8 mouse cellular contexts compared by ENCODE assay signal in the genomic region with DNA sequence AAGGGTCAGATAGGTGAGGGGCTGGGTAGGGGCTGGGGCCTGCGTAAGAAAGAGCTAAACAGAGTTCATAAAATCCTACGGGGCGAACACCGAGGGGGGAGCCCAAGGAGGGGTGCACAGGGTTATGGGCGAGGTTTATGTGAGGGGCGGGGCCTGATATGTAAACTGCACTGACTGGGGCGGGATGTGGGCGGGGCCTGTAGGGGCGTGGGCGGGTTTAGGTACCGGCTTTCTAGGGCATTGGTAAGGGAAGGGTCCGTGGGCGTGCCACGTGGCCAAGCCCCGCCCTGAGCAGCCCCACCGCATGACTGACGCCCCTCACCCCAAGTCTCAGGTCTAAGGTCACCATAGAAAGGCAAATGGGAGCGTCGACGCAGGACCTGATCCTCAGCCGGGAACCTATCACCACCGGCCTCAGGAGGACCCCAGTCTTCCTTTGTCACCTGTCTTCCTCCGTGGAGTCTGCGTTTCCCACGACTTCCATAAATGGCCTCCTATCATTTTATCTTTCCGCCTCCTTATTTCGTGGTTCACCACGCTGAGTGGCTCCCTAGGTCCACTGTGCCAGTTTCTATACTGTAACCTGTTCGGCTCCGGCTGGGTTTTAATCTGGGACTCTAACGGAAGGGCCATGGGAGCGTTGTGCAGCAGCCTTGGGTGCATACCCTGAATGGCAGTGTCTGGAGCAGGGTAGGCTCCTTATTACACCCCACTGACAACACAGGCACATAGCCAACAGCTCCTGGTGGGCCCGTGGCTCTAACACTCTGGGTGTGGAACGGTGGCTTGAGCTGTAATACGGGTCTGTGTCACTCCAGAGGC. TPM values are rescaled to one million over a fixed set of nuclear protein-coding genes. Genes with fewer than 3 reads are reported as not detected.
DNase-seq lines count a peak whose midpoint lies in the region; ATAC-seq and TF ChIP-seq lines count a peak whose summit lies in the region.

No protein-coding gene starts in this region.

- peaks cover 12% of the 10 kb centered on the region for H3K4me1 ChIP-seq in embryonic facial prominence, embryonic 15.5 days
- H3K4me1 ChIP-seq in hindbrain, embryonic 13.5 days (replicated peaks) = peaks cover 27% of the 10 kb centered on the region

- DNase-seq in MN1 (ENCODE audit: low spot score) = peak; percentile 93
- peak; percentile 93 for DNase-seq in brain, embryonic 14.5 days (ENCODE audit: low read depth)
- peak; percentile 65 to 75 for DNase-seq in left cerebral cortex, adult 2 months (ENCODE audit: extremely low spot score in 1 of 2, low spot score in 2 of 2)
- peak; percentile 2 for DNase-seq in lung, postnatal 25 days (ENCODE audit: low spot score)
- DNase-seq in right cerebral cortex, postnatal 14 days = peak; percentile 84

- H3K4me2 ChIP-seq in embryonic facial prominence, embryonic 15.5 days (replicated peaks) = peak overlapping the region; percentile 92
- H3K4me2 ChIP-seq in hindbrain, embryonic 13.5 days = peak overlapping the region; percentile 75

- H3K4me3 ChIP-seq in embryonic facial prominence, embryonic 15.5 days (replicated peaks) = peak overlapping the region; percentile 62
- H3K4me3 ChIP-seq in hindbrain, embryonic 13.5 days = peak overlapping the region; percentile 58
- peak overlapping the region; percentile 73 for H3K4me3 ChIP-seq in left cerebral cortex, adult 2 months

- H3K36me3 ChIP-seq in embryonic facial prominence, embryonic 15.5 days = no peaks in the 10 kb centered on the region
- H3K36me3 ChIP-seq in hindbrain, embryonic 13.5 days = 0 out of 2 replicates have a peak, but pooled peaks cover 3% of the 10 kb centered on the region

- no peaks in the 10 kb centered on the region for H3K27me3 ChIP-seq in embryonic facial prominence, embryonic 15.5 days
- 0 out of 2 replicates have a peak, but pooled peaks cover 5% of the 10 kb centered on the region for H3K27me3 ChIP-seq in hindbrain, embryonic 13.5 days

- H3K27ac ChIP-seq in embryonic facial prominence, embryonic 15.5 days (replicated peaks) = no peak overlapping the region
- peak overlapping the region; percentile 79; the same call in 1 of the 2 replicates for H3K27ac ChIP-seq in hindbrain, embryonic 13.5 days
- peak overlapping the region; percentile 87 for H3K27ac ChIP-seq in left cerebral cortex, adult 2 months

- ATAC-seq in embryonic facial prominence, embryonic 15.5 days (ENCODE audit: insufficient number of reproducible peaks, low FRiP score, low TSS enrichment, low read depth) = peak; percentile 72
- ATAC-seq in hindbrain, embryonic 13.5 days (ENCODE audit: low FRiP score) = peak; percentile 93
- ATAC-seq in inflammation-experienced regulatory T-cells, adult 6 months = no peak

- no peak for TF ChIP-seq POLR2A in brain, embryonic 14.5 days (IDR thresholded peaks at IDR 0.05; ENCODE audit: borderline replicate concordance, extremely low read depth, insufficient read depth, insufficient read length, poor library complexity, severe bottlenecking)

- H3K9me3 ChIP-seq in embryonic facial prominence, embryonic 15.5 days (replicated peaks) = no peaks in the 10 kb centered on the region
- no peaks in the 10 kb centered on the region for H3K9me3 ChIP-seq in hindbrain, embryonic 13.5 days

- WGBS in embryonic facial prominence, embryonic 15.5 days = 6% methylated on average over 35 of the region's 35 CpGs
- 7% methylated on average over 35 of the region's 35 CpGs for whole genome bisulfite sequencing in hindbrain, embryonic 13.5 days

- TF ChIP-seq CTCF in brain, embryonic 14.5 days (IDR thresholded peaks at IDR 0.05; ENCODE audit: borderline replicate concordance, extremely low read depth, insufficient read depth, insufficient read length) = no peak
- TF ChIP-seq CTCF in left cerebral cortex, adult 2 months (IDR thresholded peaks at IDR 0.05) = no peak

- H3K9ac ChIP-seq in embryonic facial prominence, embryonic 15.5 days = no peak overlapping the region
- peak overlapping the region; percentile 65 for H3K9ac ChIP-seq in hindbrain, embryonic 13.5 days

- intact Hi-C loops in left cerebral cortex, adult 2 months (cut with DNase I) = no loop called here

RNA-seq across cellular contexts. Expression of gene Lrrc3, which starts 0.8 kb away (rescaled TPM):
- polyA plus RNA-seq in brain, embryonic 14.5 days (2012; rRNA removed) = 9.5 and 15.3 TPM in 2 replicates
- polyA plus RNA-seq in embryonic facial prominence, embryonic 15.5 days (2015; fragmentation: Nextera tagmentation; extraction: Ambion mirVana) = 4.3 and 5.0 TPM in 2 replicates
- 12.5 and 14.0 TPM in 2 replicates for polyA plus RNA-seq in hindbrain, embryonic 13.5 days (2015; fragmentation: Nextera tagmentation; extraction: Ambion mirVana)
- 1 to 10 TPM; 9.5 to 9.8 TPM for total RNA-seq in left cerebral cortex, adult 2 months (2021)
- polyA plus RNA-seq in inflammation-experienced regulatory T-cells, adult 6 months (2017; shearing (Covaris generic)) = not detected

RNA-seq across cellular contexts. Expression of gene Gm3285, which starts 41.3 kb away (rescaled TPM):
- not detected in 2 replicates for polyA plus RNA-seq in brain, embryonic 14.5 days (2012; rRNA removed)
- polyA plus RNA-seq in embryonic facial prominence, embryonic 15.5 days (2015; fragmentation: Nextera tagmentation; extraction: Ambion mirVana) = 2.4 and 3.3 TPM in 2 replicates
- polyA plus RNA-seq in hindbrain, embryonic 13.5 days (2015; fragmentation: Nextera tagmentation; extraction: Ambion mirVana) = not detected in 2 replicates
- not detected for total RNA-seq in left cerebral cortex, adult 2 months (2021)
- not detected for polyA plus RNA-seq in inflammation-experienced regulatory T-cells, adult 6 months (2017; shearing (Covaris generic))

RNA-seq across cellular contexts. Expression of gene Gm10318, which starts 50.4 kb away (rescaled TPM):
- polyA plus RNA-seq in brain, embryonic 14.5 days (2012; rRNA removed) = 0.10 TPM in 1 of 2 replicates, not detected in the other
- 3.0 and 3.4 TPM in 2 replicates for polyA plus RNA-seq in embryonic facial prominence, embryonic 15.5 days (2015; fragmentation: Nextera tagmentation; extraction: Ambion mirVana)
- not detected in 2 replicates for polyA plus RNA-seq in hindbrain, embryonic 13.5 days (2015; fragmentation: Nextera tagmentation; extraction: Ambion mirVana)
- total RNA-seq in left cerebral cortex, adult 2 months (2021) = not detected
- polyA plus RNA-seq in inflammation-experienced regulatory T-cells, adult 6 months (2017; shearing (Covaris generic)) = not detected

RNA-seq across cellular contexts. Expression of gene Gm36176, which starts 56.5 kb away (rescaled TPM):
- polyA plus RNA-seq in brain, embryonic 14.5 days (2012; rRNA removed) = not detected in 2 replicates
- polyA plus RNA-seq in embryonic facial prominence, embryonic 15.5 days (2015; fragmentation: Nextera tagmentation; extraction: Ambion mirVana) = 0.73 and 0.88 TPM in 2 replicates
- polyA plus RNA-seq in hindbrain, embryonic 13.5 days (2015; fragmentation: Nextera tagmentation; extraction: Ambion mirVana) = not detected in 2 replicates
- not detected for total RNA-seq in left cerebral cortex, adult 2 months (2021)
- polyA plus RNA-seq in inflammation-experienced regulatory T-cells, adult 6 months (2017; shearing (Covaris generic)) = not detected

Comparison
In these comparisons a context has a peak if more than half of its experiments do, and no peak if none do; other contexts are left out.
1. DNase-seq: peak in every context shown above with its lines; median percentile 93 in MN1; 93 in brain, embryonic 14.5 days; 84 in right cerebral cortex, postnatal 14 days; 70 in left cerebral cortex, adult 2 months; 2 in lung, postnatal 25 days.